Mouse (Mus musculus): ENCODE results near the gene Arpc5l. TPM values are rescaled to one million over a fixed set of nuclear protein-coding genes. Genes with fewer than 3 reads are reported as not detected.
A peak's percentile ranks its signal among the peaks of the same experiment; 100 is the strongest.
"Not testable (repeated sequence)": the region's sequence is repeated elsewhere in the genome, so short reads cannot be mapped to it uniquely, and the experiment has no call there.

Gene Arpc5l
- polyA plus RNA-seq, 1 experiment = 34.4 TPM

DNA sequence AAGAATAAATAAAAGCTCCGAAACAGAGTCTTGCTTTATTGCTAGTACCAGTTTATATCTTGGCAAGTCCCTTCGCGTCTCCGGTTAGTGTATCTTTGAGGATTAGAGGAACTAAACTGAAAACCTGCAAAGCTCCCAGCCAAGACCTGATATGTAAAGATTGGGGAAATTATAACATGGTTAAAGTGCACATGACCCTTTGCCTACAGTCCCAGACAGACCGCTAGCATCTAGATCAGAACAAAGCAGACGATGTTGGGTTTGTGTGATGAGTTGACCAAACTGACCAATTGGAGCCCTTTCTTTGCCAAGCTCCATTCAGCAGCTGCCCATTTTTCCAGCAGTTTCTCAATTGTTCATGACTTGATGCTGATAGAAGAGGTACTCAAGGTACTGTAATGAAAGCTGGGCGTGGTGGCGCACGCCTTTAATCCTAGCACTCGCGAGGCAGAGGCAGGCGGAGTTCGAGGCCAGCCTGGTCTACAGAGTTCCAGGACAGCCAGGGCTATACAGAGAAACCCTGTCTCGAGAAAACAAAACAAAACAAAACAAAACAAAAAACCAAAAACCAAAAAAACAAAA is 1.1 kb downstream of the Arpc5l start:
- WGBS = 89% methylated on average over 14 of the region's 14 CpGs
- peaks cover 24% of the 10 kb centered on the region for H3K4me1 ChIP-seq (ENCODE audit: control insufficient read depth, insufficient read depth, low read length)
- H3K36me3 ChIP-seq (ENCODE audit: control insufficient read depth, insufficient read depth, low read length) = no peaks in the 10 kb centered on the region
- TF ChIP-seq CTCF (conservative IDR thresholded peaks at IDR 0.05; ENCODE audit: insufficient read depth, insufficient read length, low read depth, low read length) = no peak
- TF ChIP-seq POLR2A (IDR thresholded peaks at IDR 0.05; ENCODE audit: low read depth, low read length) = no peak
- no peak for DNase-seq
- no peak overlapping the region for H3K27ac ChIP-seq (ENCODE audit: insufficient read depth, low read depth, low read length)
- no peak overlapping the region for H3K4me3 ChIP-seq (ENCODE audit: insufficient read depth, low read depth, low read length)
- no peaks in the 10 kb centered on the region for H3K27me3 ChIP-seq (replicated peaks; ENCODE audit: control insufficient read depth, insufficient read depth, low read length)

DNA sequence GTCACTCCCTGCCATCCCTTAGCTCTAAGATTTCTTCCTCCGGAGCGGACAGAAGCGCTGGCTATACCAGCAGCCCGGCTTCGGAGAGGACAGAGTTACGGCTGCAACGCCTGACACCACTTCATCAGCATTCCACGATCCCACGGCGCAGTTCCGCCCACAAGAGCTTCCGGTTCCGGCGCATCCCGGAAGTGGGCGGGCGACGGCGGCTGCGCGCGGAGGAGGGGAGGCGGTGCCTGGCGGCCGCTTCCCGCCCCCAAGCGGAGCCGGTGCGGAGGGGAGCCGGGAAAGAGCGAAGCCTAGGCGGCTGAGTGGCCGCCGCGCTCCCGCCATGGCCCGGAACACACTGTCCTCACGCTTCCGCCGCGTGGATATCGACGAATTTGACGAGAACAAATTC is 2.7 kb downstream of the Arpc5l start:
- H3K4me1 ChIP-seq (ENCODE audit: control insufficient read depth, insufficient read depth, low read length) = peaks cover 26% of the 10 kb centered on the region
- DNase-seq = peak; percentile 96
- peak overlapping the region; percentile 64 for H3K27ac ChIP-seq (ENCODE audit: insufficient read depth, low read depth, low read length)
- WGBS = under 1% methylated on average over 43 of the region's 44 CpGs
- no peak for TF ChIP-seq CTCF (conservative IDR thresholded peaks at IDR 0.05; ENCODE audit: insufficient read depth, insufficient read length, low read depth, low read length)
- peak; percentile 80 for TF ChIP-seq POLR2A (IDR thresholded peaks at IDR 0.05; ENCODE audit: low read depth, low read length)
- no peaks in the 10 kb centered on the region for H3K27me3 ChIP-seq (replicated peaks; ENCODE audit: control insufficient read depth, insufficient read depth, low read length)
- no peaks in the 10 kb centered on the region for H3K36me3 ChIP-seq (ENCODE audit: control insufficient read depth, insufficient read depth, low read length)
- peak overlapping the region; percentile 70 for H3K4me3 ChIP-seq (ENCODE audit: insufficient read depth, low read depth, low read length)

DNA sequence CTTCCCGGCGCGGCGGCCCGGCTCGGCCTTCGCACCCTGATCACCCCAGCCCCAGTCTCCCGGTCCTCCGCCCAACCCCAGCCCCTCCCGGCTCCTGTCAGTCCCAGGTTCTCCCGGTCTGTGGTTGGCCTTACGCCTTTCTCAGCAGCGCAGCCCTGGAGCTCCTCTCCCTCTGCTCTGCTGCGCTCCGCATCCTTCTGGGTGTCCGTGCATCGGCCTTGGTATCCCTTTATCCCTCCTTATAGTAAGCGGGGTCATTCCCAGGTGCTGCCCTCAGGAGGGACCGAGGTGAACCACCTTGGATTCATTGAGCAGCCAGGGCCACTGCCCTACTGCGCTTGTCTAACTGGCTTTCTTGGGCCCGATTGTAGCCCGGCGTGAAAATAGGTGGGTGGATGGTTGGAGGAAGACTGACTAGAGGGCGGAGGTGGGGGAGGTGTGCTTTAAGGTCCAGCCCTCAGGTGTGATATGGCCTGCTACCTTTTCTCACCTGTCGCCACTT is 3.3 kb downstream of the Arpc5l start:
- DNase-seq = no peak
- Histone ChIP-seq H3K4me1 (ENCODE audit: control insufficient read depth, insufficient read depth, low read length) (peaks cover 27% of the 10 kb centered on the region), H3K36me3 (ENCODE audit: control insufficient read depth, insufficient read depth, low read length) (no peaks in the 10 kb centered on the region), H3K27me3 (replicated peaks; ENCODE audit: control insufficient read depth, insufficient read depth, low read length) (no peaks in the 10 kb centered on the region), H3K27ac (ENCODE audit: insufficient read depth, low read depth, low read length) (peak overlapping the region; percentile 53), H3K4me3 (ENCODE audit: insufficient read depth, low read depth, low read length) (peak overlapping the region; percentile 68)
- under 1% methylated on average over 25 of the region's 25 CpGs for WGBS
- TF ChIP-seq POLR2A (IDR thresholded peaks at IDR 0.05; ENCODE audit: low read depth, low read length) = no peak
- TF ChIP-seq CTCF (conservative IDR thresholded peaks at IDR 0.05; ENCODE audit: insufficient read depth, insufficient read length, low read depth, low read length) = no peak

- no peaks in the 10 kb centered on the region for H3K27me3 ChIP-seq (replicated peaks; ENCODE audit: control insufficient read depth, insufficient read depth, low read length)
- H3K27ac ChIP-seq (ENCODE audit: insufficient read depth, low read depth, low read length) = peak overlapping the region; percentile 9; the same call in 1 of the 2 replicates
- H3K4me1 ChIP-seq (ENCODE audit: control insufficient read depth, insufficient read depth, low read length) = peaks cover 23% of the 10 kb centered on the region
- 3% methylated on average over 3 of the region's 3 CpGs for WGBS
- no peak for TF ChIP-seq POLR2A (IDR thresholded peaks at IDR 0.05; ENCODE audit: low read depth, low read length)
- TF ChIP-seq CTCF (conservative IDR thresholded peaks at IDR 0.05; ENCODE audit: insufficient read depth, insufficient read length, low read depth, low read length) = no peak
- H3K4me3 ChIP-seq (ENCODE audit: insufficient read depth, low read depth, low read length) = peak overlapping the region; percentile 68
- H3K36me3 ChIP-seq (ENCODE audit: control insufficient read depth, insufficient read depth, low read length) = no peaks in the 10 kb centered on the region
- peak; percentile 38 for DNase-seq
These were observed 3.8 kb downstream of the Arpc5l start for GRCm38 (mm10) chr2:39008954-39009365.

GRCm38 (mm10) chr2:39010144-39010543 is 5.0 kb downstream of the Arpc5l start:
- H3K27ac ChIP-seq (ENCODE audit: insufficient read depth, low read depth, low read length); DNase-seq; H3K4me3 ChIP-seq (ENCODE audit: insufficient read depth, low read depth, low read length); H3K27me3 ChIP-seq (replicated peaks; ENCODE audit: control insufficient read depth, insufficient read depth, low read length); H3K36me3 ChIP-seq (ENCODE audit: control insufficient read depth, insufficient read depth, low read length): not testable (repeated sequence)
- 88% methylated on average over 5 of the region's 5 CpGs for WGBS
- peaks cover 18% of the 10 kb centered on the region for H3K4me1 ChIP-seq (ENCODE audit: control insufficient read depth, insufficient read depth, low read length)

- peaks cover 7% of the 10 kb centered on the region for H3K36me3 ChIP-seq (ENCODE audit: control insufficient read depth, insufficient read depth, low read length)
- DNase-seq = no peak
- TF ChIP-seq CTCF (conservative IDR thresholded peaks at IDR 0.05; ENCODE audit: insufficient read depth, insufficient read length, low read depth, low read length) (no peak), POLR2A (IDR thresholded peaks at IDR 0.05; ENCODE audit: low read depth, low read length) (no peak)
These were observed 6.1 kb downstream of the Arpc5l start for GRCm38 (mm10) chr2:39011264-39011663.

DNA sequence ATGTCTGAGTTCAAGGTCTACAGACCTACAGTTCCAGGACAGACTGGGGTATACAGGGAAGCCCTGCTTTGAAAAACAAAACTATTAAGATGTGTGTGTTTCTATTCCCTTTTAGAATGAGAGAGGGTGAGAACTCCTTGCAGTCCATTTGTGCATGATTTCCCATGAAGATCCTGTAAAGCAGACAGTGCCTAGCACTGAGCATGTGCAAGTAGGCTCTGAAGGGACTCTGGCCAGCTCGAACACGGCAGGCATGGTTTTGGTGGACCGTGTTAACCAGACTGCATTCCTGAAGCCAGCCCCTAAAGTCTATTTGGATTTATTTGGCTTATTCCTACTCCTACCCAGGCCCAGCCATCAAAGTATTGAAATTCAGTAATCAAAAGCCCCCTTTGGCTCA is 6.8 kb downstream of the Arpc5l start:
- WGBS = 60% methylated on average over 3 of the region's 3 CpGs
- no peak overlapping the region for H3K27ac ChIP-seq (ENCODE audit: insufficient read depth, low read depth, low read length)
- H3K4me1 ChIP-seq (ENCODE audit: control insufficient read depth, insufficient read depth, low read length) = peaks cover 15% of the 10 kb centered on the region
- TF ChIP-seq POLR2A (IDR thresholded peaks at IDR 0.05; ENCODE audit: low read depth, low read length) = no peak
- no peak for TF ChIP-seq CTCF (conservative IDR thresholded peaks at IDR 0.05; ENCODE audit: insufficient read depth, insufficient read length, low read depth, low read length)
- no peaks in the 10 kb centered on the region for H3K27me3 ChIP-seq (replicated peaks; ENCODE audit: control insufficient read depth, insufficient read depth, low read length)
- H3K36me3 ChIP-seq (ENCODE audit: control insufficient read depth, insufficient read depth, low read length) = peaks cover 7% of the 10 kb centered on the region
- no peak for DNase-seq
- no peak overlapping the region for H3K4me3 ChIP-seq (ENCODE audit: insufficient read depth, low read depth, low read length)

More at GRCm38 (mm10) chr2:39011264-39011663, 6.1 kb downstream of the Arpc5l start:
- peaks cover 16% of the 10 kb centered on the region for H3K4me1 ChIP-seq (ENCODE audit: control insufficient read depth, insufficient read depth, low read length)
- H3K4me3 ChIP-seq (ENCODE audit: insufficient read depth, low read depth, low read length) = no peak overlapping the region
- H3K27ac ChIP-seq (ENCODE audit: insufficient read depth, low read depth, low read length) = 0 out of 2 replicates have a peak overlapping the region, but pooled peaks have one; percentile 26
- no peaks in the 10 kb centered on the region for H3K27me3 ChIP-seq (replicated peaks; ENCODE audit: control insufficient read depth, insufficient read depth, low read length)
